ENCODE assay signal across 14 mouse cellular contexts in genomic region chr2:156844715-156845114, GRCm38 (mm10). TPM values are rescaled to one million over a fixed set of nuclear protein-coding genes. Genes with fewer than 3 reads are reported as not detected.
A peak's percentile ranks its signal among the peaks of the same experiment; 100 is the strongest.
DNase-seq lines count a peak whose midpoint lies in the region; ATAC-seq lines count a peak whose summit lies in the region.
"Had no signal": no experiment of that assay in that cellular context is flagged by ENCODE, and none has a peak within 500 bp of the region (broad histone marks: within the 10 kb centered on the region; RNA-seq: fewer than 3 reads in every experiment).

No protein-coding gene starts in this region.

- ATAC-seq in forebrain, embryonic 16.5 days = no peak
- no peak for ATAC-seq in midbrain, embryonic 16.5 days
- no peak for ATAC-seq in forebrain, embryonic 15.5 days (replicated peaks)
- no peak for ATAC-seq in stomach, embryonic 15.5 days (ENCODE audit: insufficient read depth, low FRiP score, low read depth)
- ATAC-seq: Patski had no signal

- H3K27ac ChIP-seq in forebrain, embryonic 10.5 days = peak overlapping the region; percentile 26; the same call in 1 of the 2 replicates
- no peak overlapping the region for H3K27ac ChIP-seq in forebrain, embryonic 16.5 days (ENCODE audit: low read length)
- peak overlapping the region; percentile 38; the same call in 1 of the 2 replicates for H3K27ac ChIP-seq in midbrain, embryonic 10.5 days (replicated peaks)
- H3K27ac ChIP-seq in midbrain, embryonic 16.5 days (ENCODE audit: low read length) = no peak overlapping the region
- H3K27ac ChIP-seq in forebrain, embryonic 15.5 days (replicated peaks) = peak overlapping the region; percentile 12; the same call in 1 of the 2 replicates
- peak overlapping the region; percentile 75 for H3K27ac ChIP-seq in stomach, embryonic 15.5 days
- H3K27ac ChIP-seq: gastrocnemius, adult 2 months; macrophage had no signal

- peaks cover 65% of the 10 kb centered on the region for H3K36me3 ChIP-seq in forebrain, embryonic 10.5 days (replicated peaks)
- no peaks in the 10 kb centered on the region for H3K36me3 ChIP-seq in forebrain, embryonic 16.5 days (ENCODE audit: control insufficient read depth, insufficient read depth)
- peaks cover 62% of the 10 kb centered on the region for H3K36me3 ChIP-seq in midbrain, embryonic 10.5 days
- no peaks in the 10 kb centered on the region for H3K36me3 ChIP-seq in midbrain, embryonic 16.5 days (ENCODE audit: control insufficient read depth, insufficient read depth, low read length)
- 0 out of 2 replicates have a peak, but pooled peaks cover 1% of the 10 kb centered on the region for H3K36me3 ChIP-seq in forebrain, embryonic 15.5 days
- H3K36me3 ChIP-seq in stomach, embryonic 15.5 days = peaks cover 23% of the 10 kb centered on the region

- no peaks in the 10 kb centered on the region for H3K9me3 ChIP-seq in forebrain, embryonic 10.5 days
- H3K9me3 ChIP-seq in forebrain, embryonic 16.5 days (ENCODE audit: control insufficient read depth, low read length) = no peaks in the 10 kb centered on the region
- no peaks in the 10 kb centered on the region for H3K9me3 ChIP-seq in midbrain, embryonic 10.5 days (replicated peaks)
- H3K9me3 ChIP-seq in midbrain, embryonic 16.5 days (replicated peaks; ENCODE audit: control insufficient read depth, low read length, poor library complexity, severe bottlenecking) = no peaks in the 10 kb centered on the region
- H3K9me3 ChIP-seq in forebrain, embryonic 15.5 days = no peaks in the 10 kb centered on the region
- H3K9me3 ChIP-seq in stomach, embryonic 15.5 days = no peaks in the 10 kb centered on the region

- no peak overlapping the region for H3K4me3 ChIP-seq in forebrain, embryonic 10.5 days
- no peak overlapping the region for H3K4me3 ChIP-seq in forebrain, embryonic 16.5 days (replicated peaks; ENCODE audit: low read length)
- H3K4me3 ChIP-seq in midbrain, embryonic 10.5 days = peak overlapping the region; percentile 5; the same call in 1 of the 2 replicates
- no peak overlapping the region for H3K4me3 ChIP-seq in midbrain, embryonic 16.5 days (ENCODE audit: low read depth, low read length)
- H3K4me3 ChIP-seq in forebrain, embryonic 15.5 days = no peak overlapping the region
- no peak overlapping the region for H3K4me3 ChIP-seq in stomach, embryonic 15.5 days (replicated peaks)
- H3K4me3 ChIP-seq: gastrocnemius, adult 2 months had no signal

- no peaks in the 10 kb centered on the region for H3K27me3 ChIP-seq in forebrain, embryonic 10.5 days (ENCODE audit: poor library complexity, severe bottlenecking)
- H3K27me3 ChIP-seq in forebrain, embryonic 16.5 days (replicated peaks; ENCODE audit: control insufficient read depth, insufficient read depth, low read length) = no peaks in the 10 kb centered on the region
- no peaks in the 10 kb centered on the region for H3K27me3 ChIP-seq in midbrain, embryonic 10.5 days (ENCODE audit: low read depth, poor library complexity, severe bottlenecking)
- peaks cover 10% of the 10 kb centered on the region; the same call in 1 of the 2 replicates for H3K27me3 ChIP-seq in midbrain, embryonic 16.5 days (ENCODE audit: control insufficient read depth, insufficient read depth, low read depth, low read length)
- no peaks in the 10 kb centered on the region for H3K27me3 ChIP-seq in forebrain, embryonic 15.5 days
- H3K27me3 ChIP-seq in stomach, embryonic 15.5 days (replicated peaks) = no peaks in the 10 kb centered on the region
- H3K27me3 ChIP-seq: Patski had no signal

- H3K4me1 ChIP-seq in forebrain, embryonic 10.5 days = peaks cover 61% of the 10 kb centered on the region
- H3K4me1 ChIP-seq in forebrain, embryonic 16.5 days (replicated peaks; ENCODE audit: control insufficient read depth, insufficient read depth, low read length) = peaks cover 43% of the 10 kb centered on the region
- H3K4me1 ChIP-seq in midbrain, embryonic 10.5 days = peaks cover 54% of the 10 kb centered on the region
- H3K4me1 ChIP-seq in midbrain, embryonic 16.5 days (ENCODE audit: control insufficient read depth, insufficient read depth, low read length) = peaks cover 27% of the 10 kb centered on the region
- H3K4me1 ChIP-seq in forebrain, embryonic 15.5 days = peaks cover 63% of the 10 kb centered on the region
- peaks cover 46% of the 10 kb centered on the region for H3K4me1 ChIP-seq in stomach, embryonic 15.5 days

- DNase-seq in forebrain, embryonic 10.5 days (ENCODE audit: extremely low spot score, low spot score) = no peak
- DNase-seq in midbrain, embryonic 10.5 days (ENCODE audit: low spot score) = no peak
- DNase-seq in adrenal gland, postnatal 36 days = no peak
- no peak for DNase-seq in urinary bladder, postnatal 36 days (ENCODE audit: low spot score in 2 of 2)
- DNase-seq: cerebellum, postnatal 36 days; gastrocnemius, adult 2 months; kidney, adult 8-10 months had no signal

- WGBS in forebrain, embryonic 10.5 days = 68% methylated on average over 10 of the region's 10 CpGs
- WGBS in forebrain, embryonic 16.5 days = 36% methylated on average over 10 of the region's 10 CpGs
- WGBS in midbrain, embryonic 10.5 days = 72% methylated on average over 10 of the region's 10 CpGs
- 48% methylated on average over 10 of the region's 10 CpGs for WGBS in midbrain, embryonic 16.5 days
- WGBS in forebrain, embryonic 15.5 days = 39% methylated on average over 10 of the region's 10 CpGs
- 41% methylated on average over 10 of the region's 10 CpGs for WGBS in stomach, embryonic 15.5 days

- H3K9ac ChIP-seq in forebrain, embryonic 16.5 days (replicated peaks; ENCODE audit: low read depth, low read length) = no peak overlapping the region
- no peak overlapping the region for H3K9ac ChIP-seq in midbrain, embryonic 16.5 days (ENCODE audit: low read depth, low read length)
- H3K9ac ChIP-seq in forebrain, embryonic 15.5 days (replicated peaks) = no peak overlapping the region
- H3K9ac ChIP-seq in stomach, embryonic 15.5 days = no peak overlapping the region

- no peak overlapping the region for H3K4me2 ChIP-seq in forebrain, embryonic 16.5 days (ENCODE audit: low read length)
- no peak overlapping the region for H3K4me2 ChIP-seq in midbrain, embryonic 16.5 days (ENCODE audit: low read length)
- no peak overlapping the region for H3K4me2 ChIP-seq in forebrain, embryonic 15.5 days (replicated peaks)
- H3K4me2 ChIP-seq in stomach, embryonic 15.5 days = 0 out of 2 replicates have a peak overlapping the region, but pooled peaks have one; percentile 17

RNA-seq across cellular contexts. Expression of gene Tgif2, which starts 4.9 kb away (rescaled TPM):
- polyA plus RNA-seq in forebrain, embryonic 10.5 days (2016; fragmentation: Nextera tagmentation; extraction: Ambion mirVana) = 108 and 109 TPM in 2 replicates
- 33.1 and 39.1 TPM in 2 replicates for polyA plus RNA-seq in forebrain, embryonic 16.5 days (2015; fragmentation: Nextera tagmentation; extraction: Ambion mirVana)
- 98.4 and 101 TPM in 2 replicates for polyA plus RNA-seq in midbrain, embryonic 10.5 days (2016; fragmentation: Nextera tagmentation; extraction: Ambion mirVana)
- polyA plus RNA-seq in midbrain, embryonic 16.5 days (2015; fragmentation: Nextera tagmentation; extraction: Ambion mirVana) = 12.5 and 14.1 TPM in 2 replicates
- 42.4 and 45.2 TPM in 2 replicates for polyA plus RNA-seq in forebrain, embryonic 15.5 days (2015; fragmentation: Nextera tagmentation; extraction: Ambion mirVana)
- polyA plus RNA-seq in stomach, embryonic 15.5 days (2015; fragmentation: Nextera tagmentation; extraction: Ambion mirVana) = 41.5 and 45.9 TPM in 2 replicates
- total RNA-seq in adrenal gland, postnatal 36 days (2021) = 1 to 10 TPM; 3.9 to 4.4 TPM

RNA-seq across cellular contexts. Expression of gene 4930518I15Rik, which starts 13.0 kb away (rescaled TPM):
- polyA plus RNA-seq in forebrain, embryonic 10.5 days (2016; fragmentation: Nextera tagmentation; extraction: Ambion mirVana) = 7.7 and 9.3 TPM in 2 replicates
- polyA plus RNA-seq in forebrain, embryonic 16.5 days (2015; fragmentation: Nextera tagmentation; extraction: Ambion mirVana) = 10.2 and 15.0 TPM in 2 replicates
- polyA plus RNA-seq in midbrain, embryonic 10.5 days (2016; fragmentation: Nextera tagmentation; extraction: Ambion mirVana) = 8.8 and 9.2 TPM in 2 replicates
- 9.2 and 10.2 TPM in 2 replicates for polyA plus RNA-seq in midbrain, embryonic 16.5 days (2015; fragmentation: Nextera tagmentation; extraction: Ambion mirVana)
- 11.2 and 12.1 TPM in 2 replicates for polyA plus RNA-seq in forebrain, embryonic 15.5 days (2015; fragmentation: Nextera tagmentation; extraction: Ambion mirVana)
- 8.1 and 9.1 TPM in 2 replicates for polyA plus RNA-seq in stomach, embryonic 15.5 days (2015; fragmentation: Nextera tagmentation; extraction: Ambion mirVana)
- 1 to 10 TPM; 1.4 to 3.2 TPM for total RNA-seq in adrenal gland, postnatal 36 days (2021)

RNA-seq across cellular contexts. Expression of gene Rab5if, which starts 18.2 kb away (rescaled TPM):
- 185 and 186 TPM in 2 replicates for polyA plus RNA-seq in forebrain, embryonic 10.5 days (2016; fragmentation: Nextera tagmentation; extraction: Ambion mirVana)
- 131 and 139 TPM in 2 replicates for polyA plus RNA-seq in forebrain, embryonic 16.5 days (2015; fragmentation: Nextera tagmentation; extraction: Ambion mirVana)
- 164 and 191 TPM in 2 replicates for polyA plus RNA-seq in midbrain, embryonic 10.5 days (2016; fragmentation: Nextera tagmentation; extraction: Ambion mirVana)
- 139 and 147 TPM in 2 replicates for polyA plus RNA-seq in midbrain, embryonic 16.5 days (2015; fragmentation: Nextera tagmentation; extraction: Ambion mirVana)
- 144 and 145 TPM in 2 replicates for polyA plus RNA-seq in forebrain, embryonic 15.5 days (2015; fragmentation: Nextera tagmentation; extraction: Ambion mirVana)
- 224 and 234 TPM in 2 replicates for polyA plus RNA-seq in stomach, embryonic 15.5 days (2015; fragmentation: Nextera tagmentation; extraction: Ambion mirVana)
- 100 to 1,000 TPM; 244 to 346 TPM for total RNA-seq in adrenal gland, postnatal 36 days (2021)

RNA-seq across cellular contexts. Expression of gene Sla2, which starts 42.3 kb away (rescaled TPM):
- 0.60 and 0.94 TPM in 2 replicates for polyA plus RNA-seq in forebrain, embryonic 10.5 days (2016; fragmentation: Nextera tagmentation; extraction: Ambion mirVana)
- polyA plus RNA-seq in forebrain, embryonic 16.5 days (2015; fragmentation: Nextera tagmentation; extraction: Ambion mirVana) = 0.11 and 0.29 TPM in 2 replicates
- 0.55 and 0.67 TPM in 2 replicates for polyA plus RNA-seq in midbrain, embryonic 10.5 days (2016; fragmentation: Nextera tagmentation; extraction: Ambion mirVana)
- polyA plus RNA-seq in midbrain, embryonic 16.5 days (2015; fragmentation: Nextera tagmentation; extraction: Ambion mirVana) = 0.20 TPM in 1 of 2 replicates, not detected in the other
- polyA plus RNA-seq in forebrain, embryonic 15.5 days (2015; fragmentation: Nextera tagmentation; extraction: Ambion mirVana) = 0.09 and 0.18 TPM in 2 replicates
- 0.34 and 0.58 TPM in 2 replicates for polyA plus RNA-seq in stomach, embryonic 15.5 days (2015; fragmentation: Nextera tagmentation; extraction: Ambion mirVana)
- total RNA-seq in adrenal gland, postnatal 36 days (2021) = not detected
- total RNA-seq: gastrocnemius, adult 2 months; left cerebral cortex, postnatal 10 days had no signal

Comparison
In these comparisons a context has a peak if more than half of its experiments do, and no peak if none do; other contexts are left out.
1. H3K27ac ChIP-seq: peak in forebrain, embryonic 10.5 days (single experiment), midbrain, embryonic 10.5 days (single experiment), forebrain, embryonic 15.5 days (single experiment) and stomach, embryonic 15.5 days (single experiment); none in forebrain, embryonic 16.5 days (single experiment) and midbrain, embryonic 16.5 days (single experiment).